Mouse (Mus musculus) thymus, postnatal 10 days (tissue): Measurements from ENCODE around the gene Olfr613.
"Not testable (repeated sequence)": the region's sequence is repeated elsewhere in the genome, so short reads cannot be mapped to it uniquely, and the experiment has no call there.

Source experiments
- DNase-seq, 2 experiments: peaks; one replicate each; pipeline ENCODE4 v3.0.0; 2021; ENCODE audit warnings: low spot score in 2 of 2

The Olfr613 gene

GRCm38 (mm10) chr7:103547774-103548173 is at the start of gene Olfr613:
Gene Olfr613 (plus strand): TSS chr7:103548074.
- DNase-seq, result no peak

- DNase-seq, result no peak
Measured at GRCm38 (mm10) chr7:103512022-103512421, 35.9 kb upstream of the Olfr613 start, which contains the start of gene Olfr610. Gene Olfr610 (minus strand): TSS chr7:103512122.

- DNase-seq, result not testable (repeated sequence)
Measured at GRCm38 (mm10) chr7:103520746-103521145, 27.1 kb upstream of the Olfr613 start, which contains the start of gene Olfr611. Gene Olfr611 (minus strand): TSS chr7:103520846.

- not testable (repeated sequence) for DNase-seq
Measured at GRCm38 (mm10) chr7:103542617-103543016, 5.3 kb upstream of the Olfr613 start, which contains the start of gene Olfr612. Gene Olfr612 (minus strand): TSS chr7:103542717.

GRCm38 (mm10) chr7:103555779-103556178 is 7.9 kb downstream of the Olfr613 start, which contains the start of gene Olfr615:
Gene Olfr615 (plus strand): TSS chr7:103556079.
- no peak for DNase-seq

GRCm38 (mm10) chr7:103569043-103569442 is 21.2 kb downstream of the Olfr613 start, which contains the start of gene Olfr616:
Gene Olfr616 (minus strand): TSS chr7:103569143.
- no peak for DNase-seq

GRCm38 (mm10) chr7:103572761-103573160 is 24.9 kb downstream of the Olfr613 start, which contains the start of gene Olfr617:
Gene Olfr617 (plus strand): TSS chr7:103573061.
- DNase-seq, result no peak

- no peak for DNase-seq
Measured at GRCm38 (mm10) chr7:103589803-103590202, 41.9 kb downstream of the Olfr613 start, which contains the start of gene Olfr618. Gene Olfr618 (plus strand): TSS chr7:103590103.

- DNase-seq, result no peak
Measured at GRCm38 (mm10) chr7:103600275-103600674, 52.4 kb downstream of the Olfr613 start, which contains the start of gene Olfr619. Gene Olfr619 (plus strand): TSS chr7:103600575.
